Mouse (Mus musculus) CH12.LX (cell line): ENCODE results near the gene Scamp2.

ENCODE experiments used
- CHD1 ChIP-seq: IDR thresholded peaks from 2 replicates; pipeline ENCODE4 v1.6.1; 2012; ENCODE audit warnings: low read depth, low read length, improper control_type of control experiment, inconsistent platforms
- CTCF ChIP-seq, 2 experiments: IDR thresholded peaks in 1 of 2; conservative IDR thresholded peaks in 1 of 2; 2 replicates each; pipeline ENCODE4 v1.5.1; 2011 to 2012; ENCODE audit warnings: low read depth in 2 of 2, low read length in 2 of 2, improper control_type of control experiment in 1 of 2, inconsistent platforms in 1 of 2, mild to moderate bottlenecking in 1 of 2, moderate library complexity in 1 of 2
- EP300 ChIP-seq: IDR thresholded peaks from 2 replicates; pipeline ENCODE4 v1.6.1; 2011; ENCODE audit warnings: low read length, improper control_type of control experiment
- HCFC1 ChIP-seq: IDR thresholded peaks from 2 replicates; pipeline ENCODE4 v1.6.1; 2012; ENCODE audit warnings: low read depth, mild to moderate bottlenecking, inconsistent platforms, low read length, improper control_type of control experiment
- MAX ChIP-seq: IDR thresholded peaks from 2 replicates; pipeline ENCODE4 v1.6.1; 2011; ENCODE audit warnings: low read length, improper control_type of control experiment
- MAZ ChIP-seq: IDR thresholded peaks from 2 replicates; pipeline ENCODE4 v1.6.1; 2012; ENCODE audit warnings: low read depth, mild to moderate bottlenecking, inconsistent platforms, low read length, improper control_type of control experiment, moderate library complexity
- MYC ChIP-seq: IDR thresholded peaks from 2 replicates; pipeline ENCODE4 v1.6.1; 2011; ENCODE audit warnings: low read depth, mild to moderate bottlenecking, improper control_type of control experiment, low read length
- NELFE ChIP-seq: IDR thresholded peaks from 2 replicates; pipeline ENCODE4 v1.6.1; 2011; ENCODE audit warnings: low read depth, low read length, improper control_type of control experiment
- PAX5 ChIP-seq: IDR thresholded peaks from 2 replicates; pipeline ENCODE4 v1.6.1; 2012; ENCODE audit warnings: low read length, inconsistent platforms, mixed read lengths
- POLR2A ChIP-seq: IDR thresholded peaks from 2 replicates; pipeline ENCODE4 v1.6.1; 2011; ENCODE audit warnings: low read depth, mild to moderate bottlenecking, improper control_type of control experiment, low read length
- RAD21 ChIP-seq: IDR thresholded peaks from 2 replicates; pipeline ENCODE4 v1.6.1; 2011; ENCODE audit warnings: low read depth, mild to moderate bottlenecking, low read length, improper control_type of control experiment, moderate library complexity

DNA sequence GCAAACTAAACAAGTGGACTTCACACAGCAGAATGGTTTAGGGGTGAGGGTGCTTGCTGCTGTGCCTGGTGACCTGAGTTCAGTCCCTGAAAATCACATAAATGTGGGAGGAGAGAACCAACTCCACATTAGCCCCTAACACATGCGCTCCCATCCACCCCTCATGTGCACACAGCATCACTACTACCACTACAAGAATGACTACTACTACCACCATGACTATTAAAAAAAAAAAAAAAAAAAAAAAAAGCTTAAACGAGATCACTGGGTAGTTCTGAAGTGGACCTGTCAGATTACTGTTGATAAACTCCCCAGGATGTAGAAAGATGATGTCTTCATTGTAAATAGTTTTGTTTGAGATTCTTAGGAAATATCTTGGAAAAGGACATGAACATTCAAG is 1.2 kb upstream of the Scamp2 start:
- TF ChIP-seq HCFC1 (no peak), CTCF (conservative IDR thresholded peaks at IDR 0.05 in 1 of 2, IDR thresholded peaks at IDR 0.05 in 1 of 2; ENCODE audit: low read depth in 2 of 2, low read length in 2 of 2) (no peak), PAX5 (no peak), MYC (0 out of 2 replicates have a peak, but pooled peaks have one; percentile 34), RAD21 (no peak), POLR2A (no peak), MAZ (no peak), CHD1 (no peak), NELFE (no peak), MAX (0 out of 2 replicates have a peak, but pooled peaks have one; percentile 47), EP300 (peak; percentile 10; the same call in 1 of the 2 replicates)
